Mouse (Mus musculus) embryonic facial prominence, embryonic 15.5 days (tissue): ENCODE measurements at regions not wholly inside any gene's neighbourhood (a gene's known extent, or its start where the extent isn't known, plus 50 kb on each side); places are given as distances from the start of the nearest gene placed in this dataset.

Experiments
- ATAC-seq: fragments of 200-750 bp; cut with Nextera tagmentation; 2 replicates; pipeline ENCODE4 v1.8.0; 2017; ENCODE audit warnings: low read depth, moderate TSS enrichment; ENCODE audit not compliant: insufficient number of reproducible peaks, low FRiP score, low TSS enrichment
- H3K27ac ChIP-seq: fragments of 300-500 bp; sonication (generic); replicated peaks from 2 replicates; pipeline ENCODE4 v1.5.1; 2015; ENCODE audit warnings: mild to moderate bottlenecking, inconsistent platforms
- H3K27me3 ChIP-seq: fragments of 300-500 bp; sonication (generic); 2 replicates; pipeline ENCODE4 v1.6.1; 2015; ENCODE audit warnings: inconsistent platforms
- H3K36me3 ChIP-seq: fragments of 300-500 bp; sonication (generic); 2 replicates; pipeline ENCODE4 v1.6.1; 2015; ENCODE audit warnings: mild to moderate bottlenecking, inconsistent platforms
- H3K4me1 ChIP-seq: fragments of 300-500 bp; sonication (generic); 2 replicates; pipeline ENCODE4 v1.6.1; 2015; ENCODE audit warnings: inconsistent platforms
- H3K4me2 ChIP-seq: fragments of 300-500 bp; sonication (generic); replicated peaks from 2 replicates; pipeline ENCODE4 v1.6.1; 2015; ENCODE audit warnings: mild to moderate bottlenecking, inconsistent platforms
- H3K4me3 ChIP-seq: fragments of 300-500 bp; sonication (generic); replicated peaks from 2 replicates; pipeline ENCODE4 v1.5.1; 2015; ENCODE audit warnings: mild to moderate bottlenecking, inconsistent platforms
- H3K9ac ChIP-seq: fragments of 300-500 bp; sonication (generic); 2 replicates; pipeline ENCODE4 v1.6.1; 2015; ENCODE audit warnings: inconsistent platforms
- H3K9me3 ChIP-seq: fragments of 300-500 bp; sonication (generic); replicated peaks from 2 replicates; pipeline ENCODE4 v1.6.1; 2016; ENCODE audit warnings: inconsistent platforms
- WGBS: fragments of 180-500 bp; shearing (Covaris S2); methylation state at CpG from one replicate; pipeline ENCODE4 v1.1.7; 2015; 5-methylcytosine and 5-hydroxymethylcytosine counted together

GRCm38 (mm10) chr2:64706646-64707177 lies 318.1 kb downstream of the Grb14 start:
- H3K4me3 ChIP-seq = no peak overlapping the region
- 90% methylated on average over 1 of the region's 1 CpGs for WGBS
- H3K36me3 ChIP-seq = no peaks in the 10 kb centered on the region
- H3K4me1 ChIP-seq = no peaks in the 10 kb centered on the region
- no peaks in the 10 kb centered on the region for H3K9me3 ChIP-seq
- ATAC-seq = no peak
- no peak overlapping the region for H3K27ac ChIP-seq
- H3K4me2 ChIP-seq = no peak overlapping the region
- H3K9ac ChIP-seq = no peak overlapping the region
- no peaks in the 10 kb centered on the region for H3K27me3 ChIP-seq

- Histone ChIP-seq H3K36me3 (no peaks in the 10 kb centered on the region), H3K9ac (no peak overlapping the region), H3K4me1 (no peaks in the 10 kb centered on the region), H3K4me2 (no peak overlapping the region), H3K27ac (no peak overlapping the region), H3K27me3 (no peaks in the 10 kb centered on the region), H3K4me3 (no peak overlapping the region), H3K9me3 (no peaks in the 10 kb centered on the region)
- WGBS = 52% methylated on average over 1 of the region's 1 CpGs
- no peak for ATAC-seq
Observed at GRCm38 (mm10) chr2:64695974-64696373, 328.8 kb downstream of the Grb14 start.

- no peak overlapping the region for H3K9ac ChIP-seq
- H3K4me1 ChIP-seq = no peaks in the 10 kb centered on the region
- no peaks in the 10 kb centered on the region for H3K36me3 ChIP-seq
- 67% methylated on average over 1 of the region's 1 CpGs for WGBS
- H3K4me3 ChIP-seq = no peak overlapping the region
- H3K9me3 ChIP-seq = no peaks in the 10 kb centered on the region
- no peak overlapping the region for H3K4me2 ChIP-seq
- no peak overlapping the region for H3K27ac ChIP-seq
- H3K27me3 ChIP-seq = no peaks in the 10 kb centered on the region
- no peak for ATAC-seq
Observed at GRCm38 (mm10) chr2:64691444-64691843, 333.3 kb downstream of the Grb14 start.

GRCm38 (mm10) chr2:64690996-64691395 lies 333.8 kb downstream of the Grb14 start:
- no peak overlapping the region for H3K9ac ChIP-seq
- no peaks in the 10 kb centered on the region for H3K4me1 ChIP-seq
- H3K4me2 ChIP-seq = no peak overlapping the region
- H3K27me3 ChIP-seq = no peaks in the 10 kb centered on the region
- no peaks in the 10 kb centered on the region for H3K36me3 ChIP-seq
- 62% methylated on average over 3 of the region's 3 CpGs for WGBS
- no peak overlapping the region for H3K4me3 ChIP-seq
- ATAC-seq = no peak
- H3K9me3 ChIP-seq = no peaks in the 10 kb centered on the region
- H3K27ac ChIP-seq = no peak overlapping the region

- Histone ChIP-seq H3K4me3 (no peak overlapping the region), H3K4me1 (no peaks in the 10 kb centered on the region), H3K9ac (no peak overlapping the region), H3K27me3 (no peaks in the 10 kb centered on the region), H3K4me2 (no peak overlapping the region), H3K36me3 (no peaks in the 10 kb centered on the region), H3K9me3 (no peaks in the 10 kb centered on the region), H3K27ac (no peak overlapping the region)
- ATAC-seq = no peak
- WGBS = 75% methylated on average over 8 of the region's 8 CpGs
Observed at GRCm38 (mm10) chr2:64686781-64687180, 338.0 kb downstream of the Grb14 start.

GRCm38 (mm10) chr2:64649614-64650013 lies 375.2 kb downstream of the Grb14 start:
- no peaks in the 10 kb centered on the region for H3K4me1 ChIP-seq
- no peak overlapping the region for H3K27ac ChIP-seq
- no peak overlapping the region for H3K9ac ChIP-seq
- no peaks in the 10 kb centered on the region for H3K36me3 ChIP-seq
- no peaks in the 10 kb centered on the region for H3K9me3 ChIP-seq
- no peak for ATAC-seq
- WGBS = 73% methylated on average over 1 of the region's 1 CpGs
- H3K27me3 ChIP-seq = no peaks in the 10 kb centered on the region
- H3K4me2 ChIP-seq = no peak overlapping the region
- H3K4me3 ChIP-seq = no peak overlapping the region

GRCm38 (mm10) chr2:64616931-64617330 lies 407.9 kb downstream of the Grb14 start:
- Histone ChIP-seq H3K27me3 (no peaks in the 10 kb centered on the region), H3K36me3 (no peaks in the 10 kb centered on the region), H3K4me2 (no peak overlapping the region), H3K9me3 (no peaks in the 10 kb centered on the region), H3K9ac (no peak overlapping the region), H3K4me1 (no peaks in the 10 kb centered on the region), H3K27ac (no peak overlapping the region), H3K4me3 (no peak overlapping the region)
- 64% methylated on average over 2 of the region's 2 CpGs for WGBS
- no peak for ATAC-seq

GRCm38 (mm10) chr2:64606864-64607263 lies 417.9 kb downstream of the Grb14 start:
- H3K27me3 ChIP-seq = no peaks in the 10 kb centered on the region
- no peak for ATAC-seq
- 82% methylated on average over 1 of the region's 1 CpGs for WGBS
- H3K4me3 ChIP-seq = no peak overlapping the region
- no peaks in the 10 kb centered on the region for H3K4me1 ChIP-seq
- no peak overlapping the region for H3K9ac ChIP-seq
- H3K36me3 ChIP-seq = no peaks in the 10 kb centered on the region
- H3K27ac ChIP-seq = no peak overlapping the region
- H3K9me3 ChIP-seq = no peaks in the 10 kb centered on the region
- H3K4me2 ChIP-seq = no peak overlapping the region

GRCm38 (mm10) chr2:64582258-64582657 lies 442.5 kb downstream of the Grb14 start:
- Histone ChIP-seq H3K4me2 (no peak overlapping the region), H3K27me3 (no peaks in the 10 kb centered on the region), H3K4me3 (no peak overlapping the region), H3K9ac (no peak overlapping the region), H3K4me1 (no peaks in the 10 kb centered on the region), H3K9me3 (no peaks in the 10 kb centered on the region), H3K27ac (no peak overlapping the region), H3K36me3 (no peaks in the 10 kb centered on the region)
- 61% methylated on average over 3 of the region's 3 CpGs for WGBS
- no peak for ATAC-seq

- Histone ChIP-seq H3K4me1 (no peaks in the 10 kb centered on the region), H3K27ac (no peak overlapping the region), H3K9me3 (no peaks in the 10 kb centered on the region), H3K36me3 (no peaks in the 10 kb centered on the region), H3K27me3 (no peaks in the 10 kb centered on the region), H3K9ac (no peak overlapping the region), H3K4me2 (no peak overlapping the region), H3K4me3 (no peak overlapping the region)
- ATAC-seq = no peak
- 81% methylated on average over 5 of the region's 5 CpGs for WGBS
Observed at GRCm38 (mm10) chr2:64536032-64536431, 438.2 kb upstream of the Fign start.

- Histone ChIP-seq H3K36me3 (no peaks in the 10 kb centered on the region), H3K27me3 (no peaks in the 10 kb centered on the region), H3K9ac (no peak overlapping the region), H3K4me2 (no peak overlapping the region), H3K27ac (no peak overlapping the region), H3K4me1 (no peaks in the 10 kb centered on the region), H3K4me3 (no peak overlapping the region), H3K9me3 (no peaks in the 10 kb centered on the region)
- no peak for ATAC-seq
- 49% methylated on average over 5 of the region's 5 CpGs for WGBS
Observed at GRCm38 (mm10) chr2:64535351-64535851, 437.6 kb upstream of the Fign start.

- no peak for ATAC-seq
- no peaks in the 10 kb centered on the region for H3K27me3 ChIP-seq
- 53% methylated on average over 13 of the region's 13 CpGs for WGBS
- no peak overlapping the region for H3K4me3 ChIP-seq
- H3K27ac ChIP-seq = no peak overlapping the region
- H3K9ac ChIP-seq = no peak overlapping the region
- H3K9me3 ChIP-seq = no peaks in the 10 kb centered on the region
- H3K4me1 ChIP-seq = no peaks in the 10 kb centered on the region
- H3K4me2 ChIP-seq = peak overlapping the region; percentile 8; the same call in 1 of the 2 replicates
- H3K36me3 ChIP-seq = no peaks in the 10 kb centered on the region
Observed at GRCm38 (mm10) chr2:64534869-64535268, 437.0 kb upstream of the Fign start.
